Mouse (Mus musculus): Measurements from ENCODE around the gene Fgd5.
A peak's percentile ranks its signal among the peaks of the same experiment; 100 is the strongest.

GRCm38 (mm10) chr6:92092737-92093136 is 114.1 kb downstream of the Fgd5 start:
- no peak for TF ChIP-seq ZNF384 (IDR thresholded peaks at IDR 0.05; ENCODE audit: low read depth, low read length)
- TF ChIP-seq CHD1 (IDR thresholded peaks at IDR 0.05; ENCODE audit: low read depth, low read length) = 0 out of 2 replicates have a peak, but pooled peaks have one; percentile 67
- TF ChIP-seq GATA1 (IDR thresholded peaks at IDR 0.05; ENCODE audit: low read depth, low read length) = no peak
- TF ChIP-seq POLR2A (IDR thresholded peaks at IDR 0.05; ENCODE audit: control insufficient read depth in 1 of 2, insufficient read depth in 1 of 2, low read depth in 1 of 2, low read length in 2 of 2, poor library complexity in 1 of 2) = no peak
- TF ChIP-seq CTCF (IDR thresholded peaks at IDR 0.05 in 2 of 3, conservative IDR thresholded peaks at IDR 0.05 in 1 of 3; ENCODE audit: control insufficient read depth in 1 of 3, insufficient read depth in 1 of 3, low read depth in 2 of 3, low read length in 3 of 3, poor library complexity in 1 of 3, severe bottlenecking in 1 of 3) = no peak
- no peak; a peak in 1 of 4 replicates for TF ChIP-seq EP300 (IDR thresholded peaks at IDR 0.05; ENCODE audit: low read depth in 1 of 2, low read length in 2 of 2)
- no peak for TF ChIP-seq ELF1 (IDR thresholded peaks at IDR 0.05; ENCODE audit: low read depth, low read length)
